Mouse (Mus musculus) midbrain, postnatal 0 days (tissue): Measurements from ENCODE around the gene Shd. TPM values are rescaled to one million over a fixed set of nuclear protein-coding genes. Genes with fewer than 3 reads are reported as not detected.
"Not testable (repeated sequence)": the region's sequence is repeated elsewhere in the genome, so short reads cannot be mapped to it uniquely, and the experiment has no call there.

Experiments
- ATAC-seq: fragments of 200-750 bp; cut with Nextera tagmentation; 2 replicates; pipeline ENCODE4 v1.8.0; 2017; ENCODE audit warnings: moderate number of reproducible peaks, mild to moderate bottlenecking, moderate TSS enrichment, moderate library complexity; ENCODE audit not compliant: low FRiP score
- DNase-seq: peaks from one replicate; pipeline ENCODE4 v3.0.0-alpha.2; 2015; ENCODE audit warnings: low spot score
- H3K27ac ChIP-seq: fragments of 300-500 bp; sonication (generic); 2 replicates; pipeline ENCODE4 v1.5.1; 2014; ENCODE audit warnings: low read depth, mild to moderate bottlenecking, low read length, mixed read lengths
- H3K27me3 ChIP-seq: fragments of 300-500 bp; sonication (generic); 2 replicates; pipeline ENCODE4 v1.6.1; 2014; ENCODE audit warnings: low read length, control low read depth, mixed read lengths; ENCODE audit not compliant: insufficient read depth
- H3K36me3 ChIP-seq: fragments of 300-500 bp; sonication (generic); 2 replicates; pipeline ENCODE4 v1.6.1; 2014; ENCODE audit warnings: low read length, control low read depth, mixed read lengths; ENCODE audit not compliant: insufficient read depth
- H3K4me1 ChIP-seq: fragments of 300-500 bp; sonication (generic); 2 replicates; pipeline ENCODE4 v1.6.1; 2014; ENCODE audit warnings: mild to moderate bottlenecking, control low read depth, antibody characterized with exemption, low read length, mixed read lengths; ENCODE audit not compliant: insufficient read depth
- H3K4me2 ChIP-seq: fragments of 300-500 bp; sonication (generic); 2 replicates; pipeline ENCODE4 v1.6.1; 2014; ENCODE audit warnings: low read depth, mild to moderate bottlenecking, low read length, mixed read lengths; ENCODE audit not compliant: poor library complexity, severe bottlenecking
- H3K4me3 ChIP-seq: fragments of 300-500 bp; sonication (generic); 2 replicates; pipeline ENCODE4 v1.5.1; 2014; ENCODE audit warnings: low read depth, mild to moderate bottlenecking, low read length, moderate library complexity
- H3K9ac ChIP-seq: fragments of 300-500 bp; sonication (generic); replicated peaks from 2 replicates; pipeline ENCODE4 v1.6.1; 2014; ENCODE audit warnings: mild to moderate bottlenecking, low read length, moderate library complexity, mixed read lengths; ENCODE audit not compliant: poor library complexity, severe bottlenecking
- H3K9me3 ChIP-seq: fragments of 300-500 bp; sonication (generic); 2 replicates; pipeline ENCODE4 v1.6.1; 2016; ENCODE audit warnings: low read length, control low read depth
- CTCF ChIP-seq: IDR thresholded peaks from 2 replicates; pipeline ENCODE4 v1.5.1; 2016; ENCODE audit warnings: antibody characterized with exemption, mild to moderate bottlenecking
- WGBS: fragments of 180-500 bp; shearing (Covaris S2); extraction: QIAGEN DNeasy Blood & Tissue Kit; methylation state at CpG from one replicate; pipeline ENCODE4 v1.1.7; 2014; 5-methylcytosine and 5-hydroxymethylcytosine counted together
- polyA plus RNA-seq: library from polyadenylated mRNA; unstranded; fragments of >200 nt; fragmentation: Nextera tagmentation; extraction: Ambion mirVana; gene quantifications from 2 replicates; pipeline ENCODE4 v1.2.1, GENCODE M21; 2015
- total RNA-seq: library from RNA; depleted of rRNA; stranded (reverse); fragments of >200 nt; gene quantifications from 2 replicates; pipeline ENCODE4 v1.2.3, GENCODE M21; 2014

The Shd gene
- total and polyA plus RNA-seq, 2 experiments from 2014 or later = 172 to 253 TPM

GRCm38 (mm10) chr17:55944866-55945682 is 25.2 kb upstream of the Shd start:
- ATAC-seq (peak; percentile 99), DNase-seq (peak; percentile 90)
- TF ChIP-seq CTCF = peak; percentile 6; the same call in 1 of the 2 replicates
- Histone ChIP-seq H3K4me2 (peak overlapping the region; percentile 64), H3K9ac (peak overlapping the region; percentile 55), H3K4me3 (peak overlapping the region; percentile 43), H3K27ac (peak overlapping the region; percentile 79)
- 2% methylated on average over 51 of the region's 56 CpGs for WGBS
- not testable (repeated sequence) for H3K4me1 ChIP-seq, H3K9me3 ChIP-seq, H3K27me3 ChIP-seq, H3K36me3 ChIP-seq

GRCm38 (mm10) chr17:55945696-55946095 is 24.6 kb upstream of the Shd start:
- 30% methylated on average over 5 of the region's 5 CpGs for WGBS
- H3K4me2 ChIP-seq = peak overlapping the region; percentile 64
- TF ChIP-seq CTCF = no peak
- peak overlapping the region; percentile 43 for H3K4me3 ChIP-seq
- DNase-seq = no peak
- H3K4me1 ChIP-seq = no peaks in the 10 kb centered on the region
- H3K27me3 ChIP-seq = no peaks in the 10 kb centered on the region
- no peak for ATAC-seq
- peak overlapping the region; percentile 55 for H3K9ac ChIP-seq
- H3K36me3 ChIP-seq = no peaks in the 10 kb centered on the region
- H3K27ac ChIP-seq = peak overlapping the region; percentile 79
- H3K9me3 ChIP-seq = no peaks in the 10 kb centered on the region

GRCm38 (mm10) chr17:55948647-55949046 is 21.6 kb upstream of the Shd start:
- no peak overlapping the region for H3K4me3 ChIP-seq
- 89% methylated on average over 4 of the region's 4 CpGs for WGBS
- ATAC-seq = no peak
- no peaks in the 10 kb centered on the region for H3K9me3 ChIP-seq
- no peaks in the 10 kb centered on the region for H3K36me3 ChIP-seq
- H3K4me2 ChIP-seq = no peak overlapping the region
- DNase-seq = no peak
- H3K4me1 ChIP-seq = no peaks in the 10 kb centered on the region
- no peaks in the 10 kb centered on the region for H3K27me3 ChIP-seq
- H3K9ac ChIP-seq = no peak overlapping the region
- TF ChIP-seq CTCF = no peak
- no peak overlapping the region for H3K27ac ChIP-seq

- Histone ChIP-seq H3K36me3 (no peaks in the 10 kb centered on the region), H3K27me3 (no peaks in the 10 kb centered on the region), H3K9me3 (no peaks in the 10 kb centered on the region), H3K9ac (no peak within 1 kb of the TSS), H3K27ac (no peak within 1 kb of the TSS), H3K4me1 (no peaks in the 10 kb centered on the region), H3K4me2 (no peak within 1 kb of the TSS), H3K4me3 (no peak within 1 kb of the TSS)
- TF ChIP-seq CTCF = no peak
- DNase-seq (no peak), ATAC-seq (no peak)
- WGBS = 81% methylated on average over 2 of the region's 2 CpGs
These were observed 20.9 kb upstream of the Shd start, which contains the start of gene Zfp119b for GRCm38 (mm10) chr17:55949400-55949799. Gene Zfp119b, minus strand, starts transcription at chr17:55949500.

GRCm38 (mm10) chr17:55950601-55951000 is 19.7 kb upstream of the Shd start:
- TF ChIP-seq CTCF = no peak
- H3K27ac ChIP-seq = no peak overlapping the region
- no peaks in the 10 kb centered on the region for H3K36me3 ChIP-seq
- H3K4me1 ChIP-seq = no peaks in the 10 kb centered on the region
- DNase-seq = no peak
- no peak overlapping the region for H3K4me2 ChIP-seq
- 76% methylated on average over 9 of the region's 9 CpGs for WGBS
- H3K9me3 ChIP-seq = no peaks in the 10 kb centered on the region
- H3K4me3 ChIP-seq = no peak overlapping the region
- H3K27me3 ChIP-seq = no peaks in the 10 kb centered on the region
- no peak overlapping the region for H3K9ac ChIP-seq
- no peak for ATAC-seq

GRCm38 (mm10) chr17:55952041-55952440 is 18.2 kb upstream of the Shd start:
- H3K36me3 ChIP-seq = no peaks in the 10 kb centered on the region
- H3K4me3 ChIP-seq = no peak overlapping the region
- DNase-seq = no peak
- no peak overlapping the region for H3K4me2 ChIP-seq
- H3K4me1 ChIP-seq = no peaks in the 10 kb centered on the region
- ATAC-seq = no peak
- no peaks in the 10 kb centered on the region for H3K27me3 ChIP-seq
- no peak for TF ChIP-seq CTCF
- no peak overlapping the region for H3K27ac ChIP-seq
- no peak overlapping the region for H3K9ac ChIP-seq
- H3K9me3 ChIP-seq = no peaks in the 10 kb centered on the region
